Mouse (Mus musculus): ENCODE results near the gene Lpar5.

Gene Lpar5

DNA sequence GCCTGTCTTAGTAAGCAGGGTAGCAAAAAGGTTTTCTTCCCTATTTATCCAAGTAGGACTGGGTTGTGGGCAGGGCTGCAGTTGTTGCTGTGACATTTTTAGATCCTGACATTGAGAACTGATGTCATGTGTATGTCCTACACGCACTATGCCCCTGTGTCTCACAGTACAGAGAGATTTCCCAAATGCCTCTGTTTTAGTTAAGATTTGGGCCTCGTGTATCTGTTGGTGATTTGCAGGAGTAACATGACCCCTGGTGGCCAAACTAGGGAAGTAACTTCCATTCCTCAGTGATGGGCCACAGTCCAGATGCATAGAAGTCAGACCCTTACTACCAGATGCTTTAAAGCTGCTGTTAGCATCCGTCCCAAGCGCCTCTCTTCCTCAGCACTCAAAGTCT, 16.7 kb downstream of the Lpar5 start:
- no peak for DNase-seq (ENCODE audit: low read depth, low spot score)

DNA sequence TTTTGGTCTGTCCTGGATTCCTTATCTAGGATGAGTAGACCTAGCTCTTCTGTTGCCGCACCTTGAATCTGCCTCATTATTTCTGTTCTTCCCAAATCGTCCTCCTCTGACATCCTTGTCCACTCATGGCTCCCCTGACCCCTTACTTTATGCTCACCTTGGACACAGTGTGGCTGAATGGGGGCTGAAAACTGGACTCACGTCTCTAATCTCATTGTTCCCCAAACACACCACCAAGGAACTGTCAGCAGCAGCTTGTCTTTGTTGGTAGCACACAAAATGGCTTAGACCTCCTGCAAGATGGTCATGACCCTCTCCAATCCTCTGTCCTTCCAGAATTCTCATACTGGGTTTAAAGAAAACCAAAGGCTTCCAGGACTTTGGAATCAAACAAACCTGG, 20.2 kb downstream of the Lpar5 start:
- no peak for DNase-seq (ENCODE audit: low read depth, low spot score)

DNA sequence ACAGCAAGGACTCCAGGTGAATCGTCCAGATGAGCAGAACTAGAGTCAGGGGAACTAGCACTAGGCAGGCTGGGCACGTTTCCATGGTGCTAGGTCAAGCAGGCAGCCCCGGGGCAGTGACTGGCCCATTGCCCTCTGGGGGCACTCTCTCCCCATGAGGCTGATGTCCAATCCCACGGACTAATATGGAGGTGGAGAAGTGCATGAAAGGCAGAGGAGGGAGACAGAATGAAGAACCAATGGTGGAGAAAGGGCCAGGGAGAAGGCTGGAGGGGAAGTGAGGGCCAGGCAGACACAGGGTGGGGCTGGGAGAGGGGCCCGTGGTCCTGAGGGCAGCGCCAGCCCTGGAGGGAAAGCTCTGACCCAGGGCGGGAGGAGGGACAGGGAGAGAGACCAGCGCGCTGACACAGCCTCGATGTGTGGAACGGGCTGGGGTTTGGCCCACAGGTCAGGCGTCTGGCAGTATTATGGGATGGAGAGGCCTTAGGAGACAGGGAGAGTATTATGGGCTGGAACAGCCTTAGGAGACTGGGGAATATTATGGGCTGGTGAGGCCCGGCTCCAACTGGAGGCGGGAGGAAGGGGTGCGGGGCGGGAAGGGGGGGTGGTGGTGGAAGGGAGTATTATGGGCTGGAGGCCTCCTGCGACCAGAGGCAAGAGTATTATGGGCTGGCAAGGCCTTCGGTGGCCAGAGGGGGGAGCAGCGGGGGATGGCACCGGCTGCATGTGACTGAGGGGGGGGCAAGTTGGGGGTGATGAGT, 21.0 kb downstream of the Lpar5 start:
- no peak for DNase-seq (ENCODE audit: low read depth, low spot score)

DNA sequence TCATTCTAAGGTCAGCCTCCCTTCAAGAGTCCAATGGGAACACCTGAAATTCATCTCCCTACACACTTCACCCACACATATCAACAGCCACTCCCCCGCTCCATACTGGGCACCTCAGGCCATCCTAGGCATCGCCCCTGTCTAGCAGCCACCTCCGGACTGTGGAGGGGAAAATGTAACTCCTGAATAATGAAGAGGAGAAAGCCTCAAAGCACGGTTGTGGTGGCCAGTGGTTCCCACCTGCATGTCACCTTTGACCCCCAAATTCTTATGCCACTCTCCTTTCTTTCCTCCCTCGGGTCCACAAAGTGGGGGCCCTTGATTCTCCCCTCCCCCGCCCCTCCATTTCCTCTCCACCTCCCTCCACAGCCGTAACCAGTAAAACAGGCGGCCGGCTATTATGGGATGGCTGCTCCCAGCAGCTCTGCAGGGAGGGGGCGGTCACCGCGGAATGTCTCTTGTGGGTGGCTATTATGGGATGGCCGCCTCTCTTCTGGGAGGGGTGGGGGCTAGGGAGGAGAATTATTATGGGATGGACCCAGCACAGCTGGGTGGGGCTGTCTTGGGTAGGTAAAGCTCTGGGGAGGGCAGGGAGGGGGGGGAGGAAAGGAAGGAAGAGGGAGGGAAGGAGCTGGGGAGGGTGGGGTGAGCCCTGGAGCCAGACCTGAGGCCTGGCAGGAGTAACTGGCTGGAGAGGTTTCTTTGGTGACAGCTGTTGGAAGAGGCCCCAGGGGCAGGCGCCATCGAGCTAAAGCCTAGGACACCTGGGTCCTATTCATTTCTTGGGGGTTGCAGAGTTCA, 22.0 kb downstream of the Lpar5 start:
- DNase-seq (ENCODE audit: low read depth, low spot score): no peak

DNA sequence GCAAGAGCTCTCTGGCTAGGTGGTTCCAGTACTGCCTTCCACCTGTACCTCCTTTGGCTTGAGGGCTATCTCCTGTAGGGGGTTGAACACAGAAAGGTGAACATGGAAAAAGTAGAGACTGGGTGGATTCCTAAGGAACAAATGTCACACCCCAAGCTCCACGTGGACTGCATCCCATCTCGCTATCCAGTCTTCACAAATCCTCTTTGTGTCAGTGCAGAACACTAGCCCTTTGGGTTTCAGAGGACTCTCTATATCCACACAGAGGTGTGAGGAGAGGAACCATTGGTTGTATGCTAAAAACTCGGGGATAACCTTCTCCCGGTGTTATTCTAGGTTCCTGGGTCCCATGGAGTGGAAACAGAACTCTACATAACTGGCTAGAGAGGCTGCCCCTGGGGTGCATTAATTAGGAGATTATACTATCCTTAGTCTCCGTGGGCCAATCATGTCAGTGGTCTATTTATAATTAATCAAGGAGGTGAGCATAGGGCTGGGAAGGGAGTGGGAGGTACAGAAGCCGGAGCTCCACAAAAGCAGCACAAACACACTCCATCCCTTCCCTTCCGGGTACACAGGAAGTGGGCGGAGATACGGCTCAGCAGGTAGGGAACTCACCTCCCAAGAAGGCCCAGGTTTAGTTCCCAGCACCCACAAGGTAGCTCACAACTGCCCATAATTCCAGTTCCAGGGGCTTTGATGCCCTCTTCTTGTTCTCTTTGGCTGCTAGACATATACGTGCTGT, 22.8 kb downstream of the Lpar5 start:
- no peak for DNase-seq (ENCODE audit: low read depth, low spot score)

DNA sequence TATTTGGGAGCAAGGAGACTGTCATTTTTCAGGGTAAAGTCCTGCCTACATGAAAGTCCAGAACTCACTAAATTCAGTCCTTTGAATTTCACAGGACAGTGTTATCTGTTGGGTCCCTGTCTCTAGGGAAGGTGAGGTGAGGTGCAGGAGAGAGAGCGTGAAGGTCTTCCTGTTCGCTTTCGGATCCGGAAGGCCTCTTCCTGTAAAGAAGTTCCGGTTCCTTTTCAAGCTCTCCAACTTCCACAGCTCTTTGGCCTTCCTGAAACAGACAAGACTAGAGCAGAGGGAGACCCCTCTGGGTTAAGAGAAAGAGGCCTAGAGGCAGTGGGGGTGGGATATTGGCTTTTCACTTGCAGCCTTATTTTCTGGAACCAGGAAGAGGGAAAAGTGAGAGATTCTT, 24.7 kb downstream of the Lpar5 start:
- no peak for DNase-seq (ENCODE audit: low read depth, low spot score)

DNA sequence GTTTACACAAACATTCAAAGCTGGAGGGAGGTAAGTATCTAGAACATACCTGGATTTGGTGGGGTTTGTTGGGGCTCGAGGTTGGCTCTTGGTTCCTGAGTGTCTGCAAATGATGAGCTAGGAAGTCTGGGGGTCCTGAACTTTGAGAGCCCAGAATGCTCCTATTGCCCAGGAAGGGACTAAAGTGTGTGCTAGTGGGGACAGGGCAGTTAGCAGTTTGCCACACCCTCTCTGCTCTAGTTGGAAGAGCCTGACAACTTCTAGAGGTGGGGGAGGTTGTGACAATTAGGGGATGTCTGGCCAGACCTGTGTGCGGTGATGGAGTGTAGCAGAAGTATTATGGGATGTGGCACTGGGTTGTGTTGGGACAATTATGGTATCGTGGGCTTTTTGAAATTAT, 27.1 kb downstream of the Lpar5 start:
- DNase-seq (ENCODE audit: low read depth, low spot score): no peak

DNA sequence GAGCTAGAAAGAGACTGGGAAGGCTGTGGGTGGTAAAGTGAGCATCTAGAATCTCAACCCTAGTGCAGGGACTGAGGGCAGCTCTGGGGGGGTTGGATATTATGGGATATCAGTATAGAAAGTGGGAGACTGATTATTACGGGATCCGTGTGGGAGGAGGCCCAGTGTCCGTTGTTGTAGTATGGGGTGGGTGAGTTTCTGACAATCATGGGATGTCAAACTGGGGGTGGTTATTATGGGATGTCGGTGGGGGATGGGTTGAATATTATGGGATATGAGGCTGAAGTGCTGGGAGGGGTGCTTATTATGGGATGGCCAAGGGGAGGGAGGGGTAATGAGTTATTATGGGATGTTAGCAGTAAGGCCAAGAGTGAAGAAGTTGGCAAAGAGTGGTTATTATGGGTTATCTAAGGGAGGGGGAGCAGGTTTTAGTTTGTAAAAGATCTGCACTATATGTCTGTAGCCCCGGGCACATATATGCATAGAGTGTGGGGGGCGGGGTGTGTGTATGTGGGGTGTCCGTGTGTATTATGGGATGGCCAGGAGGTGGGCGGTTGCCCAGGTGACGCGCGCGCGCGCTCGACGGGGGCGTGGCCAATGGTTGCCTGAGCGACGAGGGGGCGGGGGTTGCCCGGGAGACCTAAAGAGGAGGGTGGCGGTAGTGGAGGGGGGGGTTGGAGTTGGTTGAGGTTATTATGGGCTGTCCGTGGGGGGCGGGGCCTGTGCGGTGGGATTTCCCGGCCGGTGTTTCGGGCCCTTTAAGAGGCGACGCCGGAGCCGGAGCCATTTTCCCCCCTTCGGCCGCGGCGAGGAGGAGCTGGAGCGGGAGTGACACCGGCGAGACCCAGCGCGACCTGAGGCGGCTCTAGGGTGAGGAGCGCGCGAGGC, 27.9 kb downstream of the Lpar5 start, which contains the start of gene Chd4:
Chd4 (plus strand) TSS at position 591 of the 888 bp plus-strand sequence.
- no peak for DNase-seq (ENCODE audit: low read depth, low spot score)

DNA sequence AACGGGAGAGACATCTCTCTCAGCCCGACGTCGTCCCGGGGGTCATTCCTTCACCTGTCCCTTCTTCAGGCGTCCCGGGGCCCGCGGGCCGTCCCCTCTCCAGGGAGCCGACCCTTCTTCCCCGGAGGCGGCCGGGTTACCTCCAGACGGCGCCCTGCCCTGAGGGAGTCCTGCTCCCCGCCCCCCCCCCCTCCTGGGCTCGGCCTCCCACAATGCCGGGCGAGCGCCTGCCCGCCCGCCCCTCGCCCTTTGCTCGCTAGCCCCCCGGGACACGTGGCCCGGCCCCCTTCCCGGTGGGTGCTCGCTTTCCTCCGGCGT, 28.5 kb downstream of the Lpar5 start:
- no peak for DNase-seq (ENCODE audit: low read depth, low spot score)

DNA sequence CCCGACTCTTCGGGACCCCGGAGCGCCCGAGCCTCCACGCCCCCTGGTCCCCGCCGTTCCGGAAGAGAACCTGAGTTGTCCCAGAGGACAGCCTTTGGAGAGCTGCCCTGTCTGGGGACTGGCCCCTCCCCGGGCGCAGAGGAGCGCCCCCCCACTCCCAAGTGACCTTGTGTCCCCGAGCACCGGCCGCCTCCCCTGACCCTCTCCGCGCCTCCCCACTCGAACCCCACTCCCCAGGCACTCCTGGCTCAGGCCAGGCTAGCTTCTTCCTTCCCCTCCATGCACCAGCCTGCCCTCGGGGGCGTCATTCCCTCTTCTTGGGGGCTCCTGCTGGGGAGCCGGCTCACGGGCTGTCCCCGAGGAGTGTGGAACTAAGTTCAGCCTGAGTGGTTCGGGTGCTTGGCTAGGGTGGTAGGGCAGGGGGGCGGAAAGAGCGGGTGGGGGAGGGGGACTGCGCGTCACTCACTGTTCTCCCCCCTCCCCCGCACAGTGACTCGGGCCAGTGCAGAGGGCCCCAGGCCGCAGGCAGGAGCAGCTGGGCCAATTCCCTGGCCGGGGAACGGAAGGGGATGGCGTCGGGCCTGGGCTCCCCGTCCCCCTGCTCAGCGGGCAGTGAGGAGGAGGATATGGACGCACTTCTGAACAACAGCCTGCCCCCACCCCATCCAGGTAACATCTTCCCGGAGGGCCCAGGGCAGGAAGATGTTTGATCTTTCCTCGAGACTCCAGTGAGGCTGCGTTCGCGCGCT, 29.1 kb downstream of the Lpar5 start:
- no peak for DNase-seq (ENCODE audit: low read depth, low spot score)

DNA sequence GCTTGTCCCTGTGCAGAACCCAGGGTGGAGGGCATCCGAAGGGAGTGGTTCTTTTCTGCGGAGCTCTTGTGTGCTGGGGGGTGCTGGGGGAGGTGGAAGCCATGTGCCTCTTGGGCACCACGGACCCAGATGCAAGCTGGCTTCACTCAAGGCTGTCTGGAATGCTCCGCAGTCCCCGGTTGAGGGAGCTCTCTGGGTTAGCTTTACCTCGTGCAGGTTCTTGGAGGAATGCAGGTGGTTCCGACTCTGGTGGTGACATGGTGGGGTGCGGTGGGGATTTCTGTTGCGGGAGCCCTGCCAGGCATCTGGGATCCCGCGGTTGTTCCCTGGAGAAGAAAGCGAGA, 29.6 kb downstream of the Lpar5 start:
- DNase-seq (ENCODE audit: low read depth, low spot score): no peak

DNA sequence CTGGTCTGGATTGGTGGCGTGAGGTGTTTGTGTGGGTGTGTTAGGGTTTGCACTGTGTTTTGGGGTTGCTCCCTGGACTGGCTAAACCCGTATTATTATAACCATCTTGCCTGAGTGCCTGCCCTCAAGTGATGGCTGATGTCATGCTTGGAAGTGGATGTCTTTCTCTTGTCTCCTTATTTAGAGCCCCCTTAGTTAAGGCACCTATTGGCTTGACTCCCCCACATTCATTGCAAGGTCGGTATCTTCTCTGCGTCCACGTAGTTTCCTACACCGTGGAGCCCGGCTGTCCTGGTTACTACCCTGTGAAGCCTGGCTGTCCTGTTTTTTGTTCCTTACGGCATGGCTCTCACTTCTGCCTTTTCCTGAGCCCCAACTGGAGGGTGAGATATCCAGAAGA, 30.2 kb downstream of the Lpar5 start:
- no peak for DNase-seq (ENCODE audit: low read depth, low spot score)

DNA sequence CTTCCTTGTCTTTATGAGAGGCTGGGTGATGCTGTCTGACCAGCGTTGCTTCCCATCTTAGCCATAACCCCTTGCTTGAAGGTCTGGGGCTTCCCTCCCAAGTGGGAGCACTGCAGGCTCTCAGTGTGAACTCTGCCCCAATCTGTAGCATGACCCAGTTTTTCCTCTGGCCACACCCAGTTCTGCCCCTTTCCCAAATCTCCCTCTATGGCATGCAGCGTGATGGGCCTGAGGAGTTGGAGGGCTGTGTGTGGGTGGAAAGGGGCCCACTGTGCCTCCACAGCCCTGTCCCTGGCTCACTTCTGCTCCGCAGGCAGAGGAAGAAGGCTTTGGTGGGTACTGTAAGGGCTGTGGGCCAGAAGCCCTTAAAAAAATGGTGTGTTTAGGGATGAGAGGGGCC, 30.8 kb downstream of the Lpar5 start:
- no peak for DNase-seq (ENCODE audit: low read depth, low spot score)

DNA sequence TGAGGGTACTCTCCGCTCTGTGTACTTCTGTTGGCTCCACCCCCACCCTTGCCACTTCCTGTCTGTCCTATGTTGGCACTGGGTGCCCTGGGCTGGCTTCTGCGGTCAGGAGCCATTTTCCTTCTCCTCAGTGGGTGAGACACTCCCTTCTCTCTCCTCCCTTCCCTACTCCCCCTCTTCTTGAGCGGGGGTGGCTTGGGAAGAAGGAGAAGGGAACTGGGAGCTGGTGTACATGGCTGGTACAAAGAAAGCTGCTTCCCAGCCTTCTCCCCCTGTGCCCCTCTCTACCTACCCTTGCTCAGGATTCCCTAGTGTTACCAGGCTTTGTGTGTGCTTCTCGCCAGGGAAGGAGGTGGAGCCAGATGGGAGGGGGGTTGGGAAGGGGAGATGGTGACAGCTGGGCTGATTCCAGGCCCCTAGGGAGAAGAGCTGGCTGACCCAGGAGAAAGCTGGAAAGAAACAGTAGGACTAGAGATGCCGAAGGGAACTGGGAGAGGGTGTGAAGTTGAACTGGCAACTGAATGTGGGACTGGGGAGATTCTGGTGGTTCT, 31.8 kb downstream of the Lpar5 start:
- DNase-seq (ENCODE audit: low read depth, low spot score): no peak

DNA sequence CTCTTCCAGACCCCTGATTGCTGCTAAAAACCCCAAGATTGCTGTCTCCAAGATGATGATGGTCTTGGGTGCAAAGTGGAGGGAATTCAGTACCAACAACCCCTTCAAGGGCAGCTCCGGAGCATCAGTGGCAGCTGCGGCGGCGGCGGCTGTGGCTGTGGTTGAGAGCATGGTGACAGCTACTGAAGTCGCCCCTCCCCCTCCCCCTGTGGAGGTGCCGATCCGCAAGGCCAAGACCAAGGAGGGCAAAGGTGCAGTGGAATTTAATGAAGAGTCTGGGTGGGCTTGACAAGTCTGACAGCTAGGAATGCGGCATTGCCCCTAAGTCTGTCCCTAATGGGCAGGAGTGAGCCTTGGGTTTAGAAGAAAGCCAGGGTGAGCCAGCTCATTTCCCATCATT, 33.7 kb downstream of the Lpar5 start:
- no peak for DNase-seq (ENCODE audit: low read depth, low spot score)

DNA sequence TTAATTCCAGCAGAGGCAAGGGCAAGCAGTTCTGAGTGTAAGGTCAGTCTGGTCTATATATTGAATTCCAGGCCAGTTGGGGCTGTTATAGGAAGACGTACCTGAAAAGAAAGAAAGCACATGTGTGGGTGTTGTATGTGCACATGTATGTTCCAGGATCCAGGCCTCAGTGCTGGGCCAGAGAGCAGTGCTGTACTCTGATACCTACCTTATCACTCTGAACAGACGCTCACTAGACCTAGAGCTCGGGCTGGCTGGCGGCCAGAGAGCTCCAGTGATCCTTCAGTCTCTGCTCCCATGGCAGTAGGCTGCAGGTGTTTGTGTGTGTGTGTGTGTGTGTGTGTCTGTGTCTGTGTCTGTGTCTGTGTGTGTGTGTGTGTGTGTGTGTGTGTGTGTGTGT, 36.5 kb downstream of the Lpar5 start:
- no peak for DNase-seq (ENCODE audit: low read depth, low spot score)

DNA sequence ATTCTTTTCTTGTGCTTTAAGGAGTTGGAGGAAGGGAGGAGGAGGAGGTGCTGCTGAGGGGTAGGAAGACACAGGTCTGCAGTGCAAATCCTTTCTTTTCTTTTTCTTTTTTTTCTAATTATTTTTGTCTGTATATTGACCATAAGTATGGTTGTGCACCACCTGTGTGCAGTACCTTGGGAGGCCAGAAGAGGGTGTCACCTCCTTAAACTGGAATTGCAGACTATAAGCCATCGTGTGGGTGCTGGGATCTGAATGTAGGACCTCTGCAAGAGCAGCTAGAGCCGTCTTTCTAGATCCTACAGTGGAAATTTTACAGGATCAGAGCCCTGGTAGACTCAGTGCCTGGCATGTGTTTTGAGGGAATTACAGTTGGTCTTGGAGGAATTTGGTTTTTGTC, 40.0 kb downstream of the Lpar5 start:
- DNase-seq (ENCODE audit: low read depth, low spot score): no peak

DNA sequence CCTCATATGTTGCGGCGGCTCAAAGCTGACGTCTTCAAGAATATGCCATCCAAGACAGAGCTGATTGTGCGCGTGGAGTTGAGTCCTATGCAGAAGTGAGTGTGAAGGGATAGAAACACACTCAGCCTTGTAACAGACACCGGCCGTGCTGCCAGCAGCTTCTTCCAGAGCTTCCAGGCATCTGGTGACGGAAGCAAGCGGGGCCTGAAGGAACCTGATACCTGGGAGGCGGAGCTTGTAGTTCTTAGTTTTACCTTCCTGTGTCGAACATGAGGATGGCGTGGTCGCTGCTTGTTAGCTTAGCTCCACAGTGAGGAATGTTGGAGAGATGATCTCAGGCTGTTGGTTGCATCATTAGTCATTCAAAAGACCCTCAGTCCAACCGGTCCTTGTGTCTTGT, 41.7 kb downstream of the Lpar5 start:
- no peak for DNase-seq (ENCODE audit: low read depth, low spot score)

DNA sequence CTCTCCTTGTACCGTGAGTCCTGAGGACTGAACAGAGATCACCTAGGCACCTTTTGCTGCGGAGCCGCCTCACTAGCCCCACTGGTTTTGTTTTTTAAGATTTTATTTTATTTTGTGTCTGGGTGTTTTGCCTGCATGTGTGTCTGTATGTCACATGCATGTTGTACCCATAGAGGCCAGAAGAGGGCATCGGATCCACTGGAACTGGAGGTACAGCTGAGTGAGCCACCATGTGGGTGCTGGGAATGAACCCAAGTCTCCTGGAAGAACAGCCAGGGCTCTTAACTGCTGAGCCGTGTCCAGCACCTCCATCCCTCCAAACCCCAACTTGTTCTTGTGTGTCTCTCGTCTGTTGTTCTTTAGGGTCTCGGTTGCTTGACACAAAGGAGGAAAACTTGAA, 43.2 kb downstream of the Lpar5 start:
- DNase-seq (ENCODE audit: low read depth, low spot score): no peak

DNA sequence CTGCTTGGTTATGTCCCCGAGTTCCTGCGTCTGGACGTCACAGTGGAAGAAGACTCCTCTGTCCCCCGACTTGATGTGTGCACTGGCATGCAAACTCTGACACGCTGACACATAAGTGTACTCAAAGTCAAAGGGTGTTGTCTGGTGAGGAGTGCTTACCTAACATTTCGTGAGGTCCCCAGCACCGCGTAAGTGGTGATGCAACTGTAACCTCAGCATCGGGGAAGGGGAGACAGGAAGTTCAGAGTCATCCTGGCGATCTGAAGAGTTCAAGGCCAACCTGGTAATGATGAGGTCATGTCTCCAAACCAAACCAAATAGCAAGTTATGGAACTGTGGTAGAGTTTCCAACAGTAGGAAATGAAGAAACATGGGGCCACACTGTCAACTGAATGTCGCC, 44.8 kb downstream of the Lpar5 start:
- DNase-seq (ENCODE audit: low read depth, low spot score): no peak

DNA sequence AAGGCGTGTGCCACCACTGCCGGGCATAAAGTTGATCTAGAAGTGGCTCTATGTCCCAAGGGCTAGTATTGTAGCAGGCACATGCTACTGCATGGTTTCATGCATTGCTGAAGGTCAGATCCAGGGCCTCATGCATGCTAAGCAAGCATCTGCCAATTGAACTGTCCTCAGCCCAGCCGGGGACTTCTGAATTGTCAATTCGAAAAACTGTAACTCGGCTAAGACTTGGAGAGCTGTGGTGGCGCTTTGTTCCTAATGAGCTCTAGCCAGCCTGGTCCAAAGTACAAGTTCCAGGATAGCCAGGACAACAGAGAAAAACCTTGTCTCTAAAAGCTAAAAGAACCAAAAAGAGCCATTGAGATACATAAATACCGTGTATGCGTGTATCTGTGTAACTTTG, 51.7 kb downstream of the Lpar5 start:
- DNase-seq (ENCODE audit: low read depth, low spot score): no peak
